Mouse (Mus musculus) heart, embryonic 16.5 days (tissue): ENCODE measurements around the gene Lekr1. TPM values are rescaled to one million over a fixed set of nuclear protein-coding genes. Genes with fewer than 3 reads are reported as not detected.

Experiments
- ATAC-seq: fragments of 200-750 bp; cut with Nextera tagmentation; replicated peaks from 2 replicates; pipeline ENCODE4 v1.8.0; 2017; ENCODE audit warnings: moderate number of reproducible peaks; ENCODE audit not compliant: insufficient read depth, low FRiP score; ENCODE audit errors: extremely low read depth
- H3K27ac ChIP-seq: fragments of 300-500 bp; sonication (generic); 2 replicates; pipeline ENCODE4 v1.5.1; 2014; ENCODE audit warnings: mild to moderate bottlenecking, low read length, control low read depth, moderate library complexity
- H3K27me3 ChIP-seq: fragments of 300-500 bp; sonication (generic); 2 replicates; pipeline ENCODE4 v1.6.1; 2014; ENCODE audit warnings: low read length, mixed read lengths; ENCODE audit not compliant: control insufficient read depth, insufficient read depth
- H3K36me3 ChIP-seq: fragments of 300-500 bp; sonication (generic); 2 replicates; pipeline ENCODE4 v1.6.1; 2014; ENCODE audit not compliant: control insufficient read depth, insufficient read depth
- H3K4me1 ChIP-seq: fragments of 300-500 bp; sonication (generic); 2 replicates; pipeline ENCODE4 v1.6.1; 2014; ENCODE audit warnings: low read length, mixed read lengths; ENCODE audit not compliant: control insufficient read depth, insufficient read depth
- H3K4me2 ChIP-seq: fragments of 300-500 bp; sonication (generic); 2 replicates; pipeline ENCODE4 v1.6.1; 2014; ENCODE audit warnings: low read depth, mild to moderate bottlenecking, control low read depth, low read length
- H3K4me3 ChIP-seq: fragments of 300-500 bp; sonication (generic); 2 replicates; pipeline ENCODE4 v1.5.1; 2014; ENCODE audit warnings: mild to moderate bottlenecking, control low read depth, low read length
- H3K9ac ChIP-seq: fragments of 300-500 bp; sonication (generic); 2 replicates; pipeline ENCODE4 v1.6.1; 2014; ENCODE audit warnings: low read length, control low read depth
- H3K9me3 ChIP-seq: fragments of 300-500 bp; sonication (generic); replicated peaks from 2 replicates; pipeline ENCODE4 v1.6.1; 2016; ENCODE audit warnings: low read length; ENCODE audit not compliant: control insufficient read depth
- WGBS: fragments of 180-500 bp; shearing (Covaris S2); extraction: QIAGEN DNeasy Blood & Tissue Kit; methylation state at CpG from one replicate; pipeline ENCODE4 v1.1.7; 2014; 5-methylcytosine and 5-hydroxymethylcytosine counted together
- polyA plus RNA-seq: library from polyadenylated mRNA; unstranded; fragments of >200 nt; fragmentation: Nextera tagmentation; extraction: Ambion mirVana; gene quantifications from 2 replicates; pipeline ENCODE4 v1.2.1, GENCODE M21; 2015

Gene Lekr1
- polyA plus RNA-seq, 1 experiment from 2014 or later, result 7.1 TPM

- no peak overlapping the region for H3K4me3 ChIP-seq
- peak; percentile 88 for ATAC-seq
- H3K9me3 ChIP-seq, result no peaks in the 10 kb centered on the region
- H3K4me2 ChIP-seq, result peak overlapping the region; percentile 35
- 11% methylated on average over 7 of the region's 7 CpGs for WGBS
- no peaks in the 10 kb centered on the region for H3K36me3 ChIP-seq
- H3K27me3 ChIP-seq, result no peaks in the 10 kb centered on the region
- H3K9ac ChIP-seq, result no peak overlapping the region
- peaks cover 47% of the 10 kb centered on the region for H3K4me1 ChIP-seq
- peak overlapping the region; percentile 71 for H3K27ac ChIP-seq
These were observed 163.2 kb downstream of the Lekr1 start for GRCm38 (mm10) chr3:65829230-65829629.

GRCm38 (mm10) chr3:65829943-65830483 is 164.0 kb downstream of the Lekr1 start:
- H3K36me3 ChIP-seq, result no peaks in the 10 kb centered on the region
- H3K9ac ChIP-seq, result no peak overlapping the region; the same call in 1 of the 2 replicates
- WGBS, result 50% methylated on average over 7 of the region's 7 CpGs
- no peak overlapping the region for H3K4me2 ChIP-seq
- H3K4me3 ChIP-seq, result no peak overlapping the region
- H3K4me1 ChIP-seq, result peaks cover 44% of the 10 kb centered on the region
- no peak for ATAC-seq
- no peaks in the 10 kb centered on the region for H3K27me3 ChIP-seq
- H3K27ac ChIP-seq, result no peak overlapping the region
- H3K9me3 ChIP-seq, result no peaks in the 10 kb centered on the region

GRCm38 (mm10) chr3:65830801-65831200 is 164.8 kb downstream of the Lekr1 start:
- Histone ChIP-seq H3K4me1 (peaks cover 44% of the 10 kb centered on the region), H3K4me2 (peak overlapping the region; percentile 48), H3K27ac (peak overlapping the region; percentile 38; the same call in 1 of the 2 replicates), H3K9me3 (no peaks in the 10 kb centered on the region), H3K9ac (peak overlapping the region; percentile 51; the same call in 1 of the 2 replicates), H3K27me3 (no peaks in the 10 kb centered on the region), H3K4me3 (no peak overlapping the region; the same call in 1 of the 2 replicates), H3K36me3 (no peaks in the 10 kb centered on the region)
- ATAC-seq, result peak; percentile 37; the same call in 1 of the 2 replicates
- WGBS, result 12% methylated on average over 16 of the region's 16 CpGs

- no peak overlapping the region for H3K4me3 ChIP-seq
- H3K4me2 ChIP-seq, result no peak overlapping the region
- WGBS, result 26% methylated on average over 7 of the region's 7 CpGs
- peaks cover 44% of the 10 kb centered on the region for H3K4me1 ChIP-seq
- no peaks in the 10 kb centered on the region for H3K27me3 ChIP-seq
- no peaks in the 10 kb centered on the region for H3K9me3 ChIP-seq
- no peak for ATAC-seq
- H3K36me3 ChIP-seq, result no peaks in the 10 kb centered on the region
- H3K27ac ChIP-seq, result 0 out of 2 replicates have a peak overlapping the region, but pooled peaks have one; percentile 4
- no peak overlapping the region for H3K9ac ChIP-seq
These were observed 166.4 kb downstream of the Lekr1 start for GRCm38 (mm10) chr3:65832398-65832797.

- ATAC-seq, result no peak
- no peaks in the 10 kb centered on the region for H3K36me3 ChIP-seq
- H3K27me3 ChIP-seq, result no peaks in the 10 kb centered on the region
- H3K4me3 ChIP-seq, result no peak overlapping the region
- no peak overlapping the region for H3K4me2 ChIP-seq
- H3K9ac ChIP-seq, result no peak overlapping the region
- peaks cover 9% of the 10 kb centered on the region for H3K4me1 ChIP-seq
- H3K27ac ChIP-seq, result no peak overlapping the region
- no peaks in the 10 kb centered on the region for H3K9me3 ChIP-seq
- 88% methylated on average over 5 of the region's 5 CpGs for WGBS
These were observed 170.4 kb downstream of the Lekr1 start for GRCm38 (mm10) chr3:65836435-65836834.

- Histone ChIP-seq H3K27me3 (no peaks in the 10 kb centered on the region), H3K4me3 (no peak overlapping the region), H3K9ac (no peak overlapping the region), H3K27ac (no peak overlapping the region), H3K9me3 (no peaks in the 10 kb centered on the region), H3K4me2 (no peak overlapping the region), H3K4me1 (peaks cover 19% of the 10 kb centered on the region), H3K36me3 (no peaks in the 10 kb centered on the region)
- no peak for ATAC-seq
These were observed 173.6 kb downstream of the Lekr1 start for GRCm38 (mm10) chr3:65839664-65840063.

GRCm38 (mm10) chr3:65841175-65841574 is 175.1 kb downstream of the Lekr1 start:
- ATAC-seq, result no peak
- Histone ChIP-seq H3K36me3 (no peaks in the 10 kb centered on the region), H3K4me2 (no peak overlapping the region), H3K9ac (no peak overlapping the region), H3K9me3 (no peaks in the 10 kb centered on the region), H3K27ac (no peak overlapping the region), H3K4me3 (no peak overlapping the region), H3K27me3 (no peaks in the 10 kb centered on the region), H3K4me1 (peaks cover 26% of the 10 kb centered on the region)
- 81% methylated on average over 8 of the region's 8 CpGs for WGBS

GRCm38 (mm10) chr3:65842515-65843184 is 176.6 kb downstream of the Lekr1 start:
- 52% methylated on average over 5 of the region's 5 CpGs for WGBS
- Histone ChIP-seq H3K9ac (no peak overlapping the region), H3K9me3 (no peaks in the 10 kb centered on the region), H3K4me3 (no peak overlapping the region), H3K4me1 (peaks cover 34% of the 10 kb centered on the region), H3K4me2 (no peak overlapping the region), H3K27ac (peak overlapping the region; percentile 43), H3K36me3 (no peaks in the 10 kb centered on the region), H3K27me3 (no peaks in the 10 kb centered on the region)
- ATAC-seq, result no peak

GRCm38 (mm10) chr3:65843185-65843552 is 177.1 kb downstream of the Lekr1 start:
- no peak overlapping the region for H3K4me2 ChIP-seq
- 16% methylated on average over 4 of the region's 4 CpGs for WGBS
- H3K27me3 ChIP-seq, result no peaks in the 10 kb centered on the region
- peaks cover 34% of the 10 kb centered on the region for H3K4me1 ChIP-seq
- no peak overlapping the region for H3K4me3 ChIP-seq
- no peaks in the 10 kb centered on the region for H3K36me3 ChIP-seq
- no peaks in the 10 kb centered on the region for H3K9me3 ChIP-seq
- 0 out of 2 replicates have a peak, but pooled peaks have one; percentile 24 for ATAC-seq
- H3K9ac ChIP-seq, result no peak overlapping the region
- peak overlapping the region; percentile 43 for H3K27ac ChIP-seq
